Mouse (Mus musculus): ENCODE measurements at regions not wholly inside any gene's neighbourhood (a gene's known extent, or its start where the extent isn't known, plus 50 kb on each side); places are given as distances from the start of the nearest gene placed in this dataset.

DNA sequence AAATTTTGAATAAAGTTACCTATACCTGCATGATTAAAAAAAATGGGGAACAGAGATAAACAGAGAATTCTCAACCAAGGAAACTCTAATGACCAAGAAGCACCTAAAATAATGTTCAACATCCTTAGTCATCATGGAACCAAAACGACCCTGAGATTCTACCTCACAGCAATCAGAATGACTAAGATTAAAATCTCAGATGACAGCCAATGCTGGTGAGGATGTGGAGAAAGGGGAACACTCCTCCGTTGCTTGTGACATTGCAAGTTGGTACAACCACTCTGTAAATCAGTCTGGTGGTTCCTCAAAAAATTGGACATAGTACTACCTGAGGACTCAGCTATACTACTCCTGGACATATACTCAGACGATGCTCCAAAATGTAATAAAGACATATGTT lies 120.9 kb upstream of the Inhba start:
- no peak for TF ChIP-seq EP300 (IDR thresholded peaks at IDR 0.05; ENCODE audit: insufficient read depth, low read depth, low read length)
- no peak for TF ChIP-seq POLR2A (IDR thresholded peaks at IDR 0.05; ENCODE audit: insufficient read depth, low read length)

Data from ES-Bruce4 (cell line).